Mouse (Mus musculus): ENCODE measurements around the gene Gdf11.

The Gdf11 gene

GRCm38 (mm10) chr10:128891296-128892094, at the start of gene Gdf11:
Gene Gdf11, minus strand, starts transcription at chr10:128891718.
- no peak for DNase-seq (ENCODE audit: low spot score)

GRCm38 (mm10) chr10:128940475-128941061, 49.0 kb upstream of the Gdf11 start:
- no peak for DNase-seq (ENCODE audit: low spot score)

GRCm38 (mm10) chr10:128938974-128939373, 47.5 kb upstream of the Gdf11 start:
- no peak for DNase-seq (ENCODE audit: low spot score)

GRCm38 (mm10) chr10:128938457-128938856, 46.9 kb upstream of the Gdf11 start:
- DNase-seq (ENCODE audit: low spot score): no peak

- DNase-seq (ENCODE audit: low spot score): no peak
These were observed 46.4 kb upstream of the Gdf11 start for GRCm38 (mm10) chr10:128937756-128938390.

- no peak for DNase-seq (ENCODE audit: low spot score)
These were observed 44.4 kb upstream of the Gdf11 start for GRCm38 (mm10) chr10:128935826-128936440.

GRCm38 (mm10) chr10:128934997-128935787, 43.7 kb upstream of the Gdf11 start:
- DNase-seq (ENCODE audit: low spot score): no peak

GRCm38 (mm10) chr10:128933976-128934721, 42.6 kb upstream of the Gdf11 start:
- DNase-seq (ENCODE audit: low spot score): no peak

- DNase-seq (ENCODE audit: low spot score): no peak
These were observed 42.1 kb upstream of the Gdf11 start, which contains the start of gene Itga7 for GRCm38 (mm10) chr10:128933574-128933973. Gene Itga7, plus strand, starts transcription at chr10:128933818.

- no peak for DNase-seq (ENCODE audit: low spot score)
These were observed 39.9 kb upstream of the Gdf11 start for GRCm38 (mm10) chr10:128931441-128931840.

- no peak for DNase-seq (ENCODE audit: low spot score)
These were observed 38.3 kb upstream of the Gdf11 start for GRCm38 (mm10) chr10:128929638-128930378.

- DNase-seq (ENCODE audit: low spot score): no peak
These were observed 36.8 kb upstream of the Gdf11 start for GRCm38 (mm10) chr10:128928356-128928755.

GRCm38 (mm10) chr10:128923935-128924334, 32.4 kb upstream of the Gdf11 start, which contains the start of gene Bloc1s1:
Gene Bloc1s1, minus strand, starts transcription at chr10:128924035.
- DNase-seq (ENCODE audit: low spot score): no peak

- peak; percentile 91 for DNase-seq (ENCODE audit: low spot score)
These were observed 31.6 kb upstream of the Gdf11 start for GRCm38 (mm10) chr10:128923013-128923691.

- DNase-seq (ENCODE audit: low spot score): no peak
These were observed 31.2 kb upstream of the Gdf11 start, which contains the start of gene Rdh5 for GRCm38 (mm10) chr10:128922822-128923012. Gene Rdh5, minus strand, starts transcription at chr10:128922888.

GRCm38 (mm10) chr10:128921883-128922821, 30.6 kb upstream of the Gdf11 start:
- DNase-seq (ENCODE audit: low spot score): no peak

GRCm38 (mm10) chr10:128921251-128921650, 29.7 kb upstream of the Gdf11 start:
- DNase-seq (ENCODE audit: low spot score): no peak

- DNase-seq (ENCODE audit: low spot score): no peak
These were observed 29.2 kb upstream of the Gdf11 start for GRCm38 (mm10) chr10:128920736-128921161.

- DNase-seq (ENCODE audit: low spot score): no peak
These were observed 28.4 kb upstream of the Gdf11 start for GRCm38 (mm10) chr10:128919966-128920365.
